Mouse (Mus musculus): ENCODE measurements around the gene Bmp6. TPM values are rescaled to one million over a fixed set of nuclear protein-coding genes. Genes with fewer than 3 reads are reported as not detected.

Bmp6 gene
- polyA plus RNA-seq, 1 experiment, result not detected

GRCm38 (mm10) chr13:38547717-38548116 is 202.8 kb downstream of the Bmp6 start:
- no peak overlapping the region for H3K27ac ChIP-seq (ENCODE audit: insufficient read depth, low read depth, low read length)
- TF ChIP-seq CTCF (IDR thresholded peaks at IDR 0.05; ENCODE audit: insufficient read depth, low read depth, low read length) (no peak), POLR2A (IDR thresholded peaks at IDR 0.05; ENCODE audit: insufficient read depth, low read depth, low read length) (no peak)
- no peak overlapping the region for H3K4me3 ChIP-seq (ENCODE audit: insufficient read depth, low read depth, low read length)
- H3K4me1 ChIP-seq (ENCODE audit: control insufficient read depth, insufficient read depth, low read length), result 0 out of 2 replicates have a peak, but pooled peaks cover 2% of the 10 kb centered on the region
- WGBS, result 85% methylated on average over 5 of the region's 5 CpGs

DNA sequence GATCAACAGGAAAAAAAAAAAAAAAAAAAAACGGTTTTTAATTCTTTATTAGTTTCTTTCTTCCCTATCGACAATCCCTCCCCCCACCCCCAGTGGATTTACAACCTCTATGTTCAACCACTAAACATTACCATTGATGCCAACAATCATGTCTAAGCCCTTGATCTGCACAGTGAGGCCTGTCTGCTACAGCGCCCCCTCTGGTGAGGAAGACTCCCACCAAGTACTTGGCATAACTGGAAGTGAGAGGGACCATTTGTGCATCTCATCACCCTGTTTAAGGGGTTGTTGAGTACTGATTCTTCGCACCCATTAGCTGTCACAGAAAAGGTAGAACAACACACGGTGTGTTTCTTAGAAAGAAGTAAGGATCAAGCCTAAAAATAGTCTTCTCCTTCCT is 203.8 kb downstream of the Bmp6 start:
- H3K4me3 ChIP-seq (ENCODE audit: insufficient read depth, low read depth, low read length), result no peak overlapping the region
- TF ChIP-seq CTCF (IDR thresholded peaks at IDR 0.05; ENCODE audit: insufficient read depth, low read depth, low read length), result no peak
- no peak for TF ChIP-seq POLR2A (IDR thresholded peaks at IDR 0.05; ENCODE audit: insufficient read depth, low read depth, low read length)
- H3K4me1 ChIP-seq (ENCODE audit: control insufficient read depth, insufficient read depth, low read length), result 0 out of 2 replicates have a peak, but pooled peaks cover 2% of the 10 kb centered on the region
- WGBS, result 70% methylated on average over 5 of the region's 5 CpGs
- no peak overlapping the region for H3K27ac ChIP-seq (ENCODE audit: insufficient read depth, low read depth, low read length)

Other genes with a start within 250 kb of the Bmp6 start
- gene Dsp, start 193.8 kb upstream of the Bmp6 start, polyA plus RNA-seq (2012; ENCODE audit: insufficient read depth, insufficient read length, low replicate concordance, missing spikeins), result not detected in 2 replicates
- not detected in 2 replicates for gene Snrnp48, start 140.2 kb upstream of the Bmp6 start, polyA plus RNA-seq (2012; ENCODE audit: insufficient read depth, insufficient read length, low replicate concordance, missing spikeins)
- gene Txndc5, start 183.7 kb downstream of the Bmp6 start, polyA plus RNA-seq (2012; ENCODE audit: insufficient read depth, insufficient read length, low replicate concordance, missing spikeins), result not detected in 2 replicates

All from olfactory bulb, adult 2 months (tissue).